Mouse (Mus musculus) skeletal muscle tissue, adult 2 months (tissue): Measurements from ENCODE around the gene Sv2b.

ENCODE experiments used
- DNase-seq: peaks from one replicate; pipeline ENCODE4 v3.0.0-alpha.2; 2012; ENCODE audit warnings: low read depth, low spot score

Gene Sv2b

GRCm38 (mm10) chr7:75292246-75292645, 16.8 kb downstream of the Sv2b start:
- no peak for DNase-seq

DNA sequence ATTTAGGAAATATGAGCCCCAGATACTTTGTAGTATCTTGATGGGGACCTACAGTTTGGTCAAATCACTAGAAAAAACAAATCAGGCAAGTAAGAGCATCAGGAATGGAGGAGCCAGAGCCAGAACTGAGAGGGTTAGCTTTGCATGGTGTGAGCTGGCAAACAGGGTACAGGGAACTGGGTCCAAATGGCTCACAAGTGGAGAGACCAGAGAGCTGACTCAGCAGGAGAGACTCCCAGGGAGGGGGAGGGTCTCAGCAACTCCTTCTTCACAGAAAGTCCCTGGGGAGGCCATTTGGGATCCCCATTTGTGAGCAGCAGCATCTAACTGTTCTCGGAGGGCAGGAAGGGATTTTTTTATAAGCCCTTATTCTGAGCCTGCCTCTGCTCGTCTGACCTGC, 18.5 kb downstream of the Sv2b start:
- DNase-seq: no peak

GRCm38 (mm10) chr7:75287237-75287636, 21.8 kb downstream of the Sv2b start:
- no peak for DNase-seq

DNA sequence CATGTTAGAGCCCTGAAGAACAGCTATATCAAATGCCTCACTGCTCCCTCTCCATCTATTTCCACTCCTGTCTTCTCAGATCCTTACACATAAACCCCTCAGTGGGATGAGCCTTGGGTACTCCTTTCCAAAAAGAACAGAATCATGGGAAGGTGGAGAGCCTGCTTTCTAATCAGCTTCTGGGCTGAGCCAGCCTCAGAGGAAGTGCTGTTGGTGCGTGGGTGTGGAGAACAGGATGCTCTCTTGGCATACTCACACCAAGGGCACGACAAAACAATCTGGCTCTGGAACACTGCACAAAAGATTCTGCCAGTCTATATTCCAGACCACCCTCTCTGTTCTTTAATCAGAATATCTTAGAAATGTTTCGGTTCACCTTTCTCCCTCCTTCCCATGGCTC, 26.1 kb downstream of the Sv2b start:
- DNase-seq: no peak

GRCm38 (mm10) chr7:75282080-75282650, 26.9 kb downstream of the Sv2b start:
- DNase-seq: no peak

GRCm38 (mm10) chr7:75281106-75281505, 28.0 kb downstream of the Sv2b start:
- no peak for DNase-seq

DNA sequence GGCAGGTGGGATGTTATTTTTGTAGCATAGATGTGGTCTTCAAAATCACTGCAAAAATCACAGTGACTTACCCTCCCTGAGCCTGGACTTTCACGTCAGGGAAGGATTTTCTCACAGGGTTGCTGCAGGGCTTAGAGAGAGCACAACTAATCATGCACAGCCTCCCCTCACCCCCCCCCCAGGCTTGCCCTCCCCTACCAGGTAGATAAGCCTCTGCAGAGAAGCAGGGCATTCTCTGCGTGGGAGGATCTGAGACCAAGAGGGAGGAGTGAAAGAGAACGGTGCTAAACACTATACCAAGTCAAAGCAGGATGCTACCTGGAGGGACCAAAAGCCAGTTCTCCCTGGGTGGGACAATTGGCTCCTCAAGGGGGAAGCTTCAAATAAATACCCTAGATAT, 31.2 kb downstream of the Sv2b start:
- no peak for DNase-seq

- DNase-seq: no peak
Observed at GRCm38 (mm10) chr7:75276739-75277138, 32.3 kb downstream of the Sv2b start.

DNA sequence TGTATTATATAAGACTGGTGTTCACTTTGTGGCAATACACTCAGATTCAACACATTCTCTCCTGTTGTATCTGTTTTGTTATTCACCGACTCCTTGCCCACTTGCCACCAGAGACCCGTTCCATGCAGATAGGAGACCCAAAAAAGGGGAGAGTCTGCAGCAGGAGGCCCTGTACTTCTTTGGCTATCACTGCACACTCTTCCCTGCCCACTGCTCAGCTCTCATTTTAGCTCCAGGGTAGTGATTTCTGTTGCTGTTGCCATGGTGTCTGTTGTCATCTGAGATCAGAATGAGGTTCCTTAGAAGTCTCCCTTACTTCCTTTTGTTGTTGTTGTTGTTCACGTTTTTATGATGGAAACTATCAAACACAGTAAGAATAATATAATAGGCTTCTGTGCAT, 34.5 kb downstream of the Sv2b start:
- no peak for DNase-seq

DNA sequence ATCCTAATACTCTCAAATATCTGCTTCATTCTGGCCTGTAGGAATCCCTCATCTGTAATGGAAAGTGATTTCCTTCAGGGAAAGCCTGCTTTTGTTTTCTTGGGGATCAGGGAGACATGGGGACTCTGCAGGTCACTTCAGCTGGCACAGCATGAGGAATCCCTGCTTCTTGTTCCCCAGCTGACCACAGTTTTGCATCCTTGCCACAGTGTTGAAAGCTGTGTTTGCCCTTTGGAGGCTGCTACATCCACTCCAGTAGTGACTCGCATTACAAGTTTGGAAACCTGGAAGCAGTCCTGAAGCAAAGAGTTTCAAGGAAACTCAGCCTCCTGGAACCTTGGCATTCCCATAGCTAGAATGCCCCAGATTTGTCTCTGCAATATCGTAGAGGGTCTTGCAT, 35.4 kb downstream of the Sv2b start:
- DNase-seq: no peak

- no peak for DNase-seq
Observed at GRCm38 (mm10) chr7:75271921-75272381, 37.1 kb downstream of the Sv2b start.

GRCm38 (mm10) chr7:75271306-75271705, 37.8 kb downstream of the Sv2b start:
- no peak for DNase-seq

GRCm38 (mm10) chr7:75267236-75267635, 41.8 kb downstream of the Sv2b start:
- no peak for DNase-seq

DNA sequence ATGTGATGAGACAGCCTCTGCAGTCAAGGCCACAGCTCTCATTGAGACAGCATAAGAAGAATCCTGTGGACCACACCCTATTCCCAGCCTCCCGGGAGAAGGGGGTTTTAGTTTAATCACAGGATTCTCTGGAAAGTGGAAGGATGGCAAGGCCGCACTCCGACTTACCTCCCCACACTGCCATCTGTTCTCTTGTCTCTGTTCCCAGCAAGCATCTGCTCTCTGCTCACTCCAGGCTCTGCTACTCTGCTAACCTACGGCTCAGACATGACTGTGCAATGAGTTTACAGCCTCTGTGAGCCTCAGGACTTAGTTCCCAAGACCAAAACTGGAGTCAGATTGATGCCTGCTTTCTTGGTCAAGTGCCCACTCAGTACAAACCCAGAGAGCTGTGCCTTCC, 43.8 kb downstream of the Sv2b start:
- DNase-seq: no peak

- DNase-seq: no peak
Observed at GRCm38 (mm10) chr7:75259945-75260344, 49.1 kb downstream of the Sv2b start.

DNA sequence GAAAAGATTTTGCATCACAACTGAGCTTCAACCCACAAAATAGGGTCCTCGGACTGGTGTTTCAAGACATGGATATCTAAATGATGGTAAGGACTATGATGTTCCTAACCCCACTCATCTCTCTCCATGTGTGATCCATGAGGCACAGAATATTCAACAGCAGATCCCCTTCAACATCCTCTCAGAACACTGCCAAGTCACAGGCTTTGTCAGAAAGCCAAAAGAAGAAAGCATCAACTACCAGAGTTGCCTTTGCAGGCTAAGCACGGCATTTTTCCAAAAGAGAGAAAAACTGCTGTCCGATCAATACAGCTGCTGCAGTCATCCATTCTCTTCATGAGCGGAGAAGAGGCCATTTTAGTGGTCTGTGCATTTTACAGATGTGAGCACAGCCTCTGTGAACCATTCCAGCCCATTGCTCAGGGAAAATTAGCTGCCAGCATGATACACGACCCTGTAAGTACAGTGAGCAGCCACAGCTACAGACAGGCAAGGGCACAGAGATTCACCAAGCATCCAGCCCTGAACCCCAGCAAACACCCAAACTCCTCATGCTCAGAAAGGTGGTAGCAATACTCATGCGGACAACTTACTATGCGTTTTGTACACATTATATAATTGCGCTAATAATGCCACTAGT, 55.3 kb downstream of the Sv2b start:
- no peak for DNase-seq

- no peak for DNase-seq
Observed at GRCm38 (mm10) chr7:75240754-75241507, 68.1 kb downstream of the Sv2b start.

DNA sequence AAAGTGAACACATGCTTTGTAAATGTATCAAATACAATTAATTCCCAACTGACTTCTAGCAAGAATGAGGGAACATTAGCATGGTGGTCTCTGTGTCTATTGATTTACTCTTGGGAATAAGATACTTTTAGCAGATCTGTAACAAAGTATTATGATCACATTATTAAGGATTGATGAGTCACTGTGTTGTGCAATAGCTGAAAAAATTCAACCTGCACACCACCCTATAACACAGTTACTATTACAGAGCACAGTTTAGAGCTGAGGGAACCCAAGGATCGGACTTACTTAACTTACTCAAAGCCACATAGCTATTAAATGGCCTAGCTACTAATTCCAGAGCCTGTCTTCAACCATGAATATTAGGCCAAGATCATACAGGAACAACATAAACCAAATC, 72.7 kb downstream of the Sv2b start:
- no peak for DNase-seq

DNA sequence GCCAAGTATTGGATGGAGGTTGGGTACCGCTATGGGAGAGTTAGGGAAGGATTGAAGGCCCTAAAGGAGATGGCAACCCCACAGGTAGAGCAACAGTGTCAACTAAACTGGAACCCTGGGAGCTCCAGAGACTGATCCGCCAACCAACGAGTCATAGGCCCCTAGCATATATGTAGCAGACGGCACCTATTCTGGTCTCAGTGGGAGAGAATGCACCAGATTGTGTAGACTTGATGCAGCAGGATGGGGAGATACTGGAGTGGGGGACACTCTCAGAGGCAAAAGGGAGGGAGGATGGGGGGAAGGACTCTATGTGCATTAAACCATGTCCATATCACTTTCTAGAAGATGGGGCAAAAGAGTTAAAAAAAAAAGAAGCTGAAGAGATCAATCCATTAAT, 84.9 kb downstream of the Sv2b start:
- DNase-seq: no peak

DNA sequence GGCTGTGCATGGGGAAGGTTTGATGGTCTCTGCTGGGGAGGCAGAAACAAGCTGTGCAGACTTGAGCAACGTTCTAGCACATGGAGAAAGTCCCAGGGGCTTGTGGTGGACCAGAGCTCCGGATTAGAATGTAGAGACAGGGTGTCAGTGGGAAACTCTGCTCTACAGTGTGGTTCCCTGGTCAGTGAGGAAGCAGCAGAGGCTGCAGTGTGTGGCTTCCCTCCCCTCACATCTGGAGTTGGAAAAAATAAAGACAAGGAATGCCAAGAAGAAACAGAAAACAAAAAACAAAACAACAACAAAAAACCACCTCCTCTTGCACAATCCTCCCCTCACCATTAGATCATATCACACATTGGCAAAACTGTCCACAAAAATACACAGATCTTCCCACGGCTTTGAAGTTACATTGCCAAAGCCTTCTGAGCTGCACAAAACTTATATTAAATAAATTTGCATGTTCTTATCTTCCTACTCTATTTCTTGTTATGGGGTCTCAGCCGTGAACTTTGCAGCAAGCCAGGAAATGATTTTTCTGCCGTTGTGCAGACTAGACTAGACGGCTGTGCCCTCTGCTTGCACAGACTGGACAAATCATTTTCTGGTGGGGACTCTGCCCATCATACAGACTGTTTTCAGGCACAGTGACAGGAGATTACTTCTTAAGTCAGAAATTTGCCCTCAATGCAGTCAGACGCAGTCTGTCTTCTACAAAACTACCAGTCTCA, 86.2 kb downstream of the Sv2b start:
- DNase-seq: no peak

- no peak for DNase-seq
Observed at GRCm38 (mm10) chr7:75220786-75221185, 88.3 kb downstream of the Sv2b start.

GRCm38 (mm10) chr7:75220296-75220695, 88.8 kb downstream of the Sv2b start:
- DNase-seq: no peak
